Mouse (Mus musculus) stomach, postnatal 0 days (tissue): Measurements from ENCODE around the gene Nek10. TPM values are rescaled to one million over a fixed set of nuclear protein-coding genes. Genes with fewer than 3 reads are reported as not detected.

Source experiments
- ATAC-seq: fragments of 200-750 bp; cut with Nextera tagmentation; 2 replicates; pipeline ENCODE4 v1.8.0; 2017; ENCODE audit not compliant: low FRiP score, low TSS enrichment
- DNase-seq: peaks from one replicate; pipeline ENCODE4 v3.0.0-alpha.2; 2016; ENCODE audit warnings: low spot score
- H3K27ac ChIP-seq: fragments of 300-500 bp; sonication (generic); replicated peaks from 2 replicates; pipeline ENCODE4 v1.5.1; 2014; ENCODE audit warnings: mild to moderate bottlenecking, control low read depth
- H3K27me3 ChIP-seq: fragments of 300-500 bp; sonication (generic); 2 replicates; pipeline ENCODE4 v1.6.1; 2014; ENCODE audit warnings: low read length; ENCODE audit not compliant: control insufficient read depth, insufficient read depth
- H3K36me3 ChIP-seq: fragments of 300-500 bp; sonication (generic); 2 replicates; pipeline ENCODE4 v1.6.1; 2014; ENCODE audit warnings: low read length, mixed read lengths; ENCODE audit not compliant: control insufficient read depth, insufficient read depth
- H3K4me1 ChIP-seq: fragments of 300-500 bp; sonication (generic); replicated peaks from 2 replicates; pipeline ENCODE4 v1.6.1; 2014; ENCODE audit warnings: antibody characterized with exemption; ENCODE audit not compliant: control insufficient read depth, insufficient read depth
- H3K4me2 ChIP-seq: fragments of 300-500 bp; sonication (generic); replicated peaks from 2 replicates; pipeline ENCODE4 v1.6.1; 2014; ENCODE audit warnings: low read depth, mild to moderate bottlenecking, control low read depth, moderate library complexity
- H3K4me3 ChIP-seq: fragments of 300-500 bp; sonication (generic); 2 replicates; pipeline ENCODE4 v1.5.1; 2014; ENCODE audit warnings: low read depth, low read length, control low read depth
- H3K9ac ChIP-seq: fragments of 300-500 bp; sonication (generic); 2 replicates; pipeline ENCODE4 v1.6.1; 2014; ENCODE audit warnings: mild to moderate bottlenecking, low read length, control low read depth, mixed read lengths
- H3K9me3 ChIP-seq: fragments of 300-500 bp; sonication (generic); 2 replicates; pipeline ENCODE4 v1.6.1; 2016; ENCODE audit warnings: low read length; ENCODE audit not compliant: control insufficient read depth
- CTCF ChIP-seq: IDR thresholded peaks from 2 replicates; pipeline ENCODE4 v1.5.1; 2016; ENCODE audit warnings: antibody characterized with exemption, low read depth, mild to moderate bottlenecking, moderate library complexity
- EP300 ChIP-seq: optimal IDR thresholded peaks from 2 replicates; pipeline ENCODE3; 2016; ENCODE audit warnings: antibody characterized with exemption
- WGBS: fragments of 180-500 bp; shearing (Covaris S2); extraction: QIAGEN DNeasy Blood & Tissue Kit; methylation state at CpG from one replicate; pipeline ENCODE4 v1.1.7; 2014; 5-methylcytosine and 5-hydroxymethylcytosine counted together
- polyA plus RNA-seq: library from polyadenylated mRNA; unstranded; fragments of >200 nt; fragmentation: Nextera tagmentation; extraction: Ambion mirVana; gene quantifications from 2 replicates; pipeline ENCODE4 v1.2.1, GENCODE M21; 2015

Nek10 gene
- polyA plus RNA-seq, 1 experiment from 2014 or later, result 0.02 TPM

- 20% methylated on average over 9 of the region's 9 CpGs for WGBS
- H3K4me2 ChIP-seq, result peak overlapping the region; percentile 42
- H3K4me1 ChIP-seq, result no peaks in the 10 kb centered on the region
- H3K4me3 ChIP-seq, result no peak overlapping the region
- no peak overlapping the region for H3K27ac ChIP-seq
- no peak overlapping the region for H3K9ac ChIP-seq
- ATAC-seq (peak; percentile 71; the same call in 1 of the 2 replicates), DNase-seq (peak; percentile 54)
- H3K27me3 ChIP-seq, result no peaks in the 10 kb centered on the region
- no peak for TF ChIP-seq EP300
- peak; percentile 89 for TF ChIP-seq CTCF
- no peaks in the 10 kb centered on the region for H3K9me3 ChIP-seq
- H3K36me3 ChIP-seq, result no peaks in the 10 kb centered on the region
Measured at GRCm38 (mm10) chr14:14904750-14905529, 101.7 kb downstream of the Nek10 start.

DNA sequence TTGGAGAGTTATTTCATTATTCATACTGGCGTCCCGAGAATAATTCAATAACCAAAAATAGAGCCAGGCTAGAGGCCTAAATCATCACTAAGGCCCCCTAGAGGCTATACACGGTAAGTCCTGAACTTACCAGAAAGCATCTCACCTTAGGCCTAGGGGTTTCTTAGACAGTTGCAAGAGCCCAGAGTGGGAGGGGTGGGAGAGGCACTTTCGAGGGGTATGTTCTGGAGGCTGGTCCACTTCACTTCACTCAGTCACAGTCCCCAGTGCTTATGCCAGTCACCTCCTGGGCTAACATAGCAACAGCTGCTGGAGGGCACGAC lies 102.3 kb downstream of the Nek10 start:
- Histone ChIP-seq H3K36me3 (no peaks in the 10 kb centered on the region), H3K4me1 (no peaks in the 10 kb centered on the region), H3K4me2 (no peak overlapping the region), H3K9ac (no peak overlapping the region), H3K9me3 (no peaks in the 10 kb centered on the region), H3K27me3 (no peaks in the 10 kb centered on the region), H3K27ac (no peak overlapping the region), H3K4me3 (no peak overlapping the region)
- TF ChIP-seq CTCF (no peak), EP300 (no peak)
- ATAC-seq, result no peak
- WGBS, result 72% methylated on average over 5 of the region's 5 CpGs
- DNase-seq, result no peak

DNA sequence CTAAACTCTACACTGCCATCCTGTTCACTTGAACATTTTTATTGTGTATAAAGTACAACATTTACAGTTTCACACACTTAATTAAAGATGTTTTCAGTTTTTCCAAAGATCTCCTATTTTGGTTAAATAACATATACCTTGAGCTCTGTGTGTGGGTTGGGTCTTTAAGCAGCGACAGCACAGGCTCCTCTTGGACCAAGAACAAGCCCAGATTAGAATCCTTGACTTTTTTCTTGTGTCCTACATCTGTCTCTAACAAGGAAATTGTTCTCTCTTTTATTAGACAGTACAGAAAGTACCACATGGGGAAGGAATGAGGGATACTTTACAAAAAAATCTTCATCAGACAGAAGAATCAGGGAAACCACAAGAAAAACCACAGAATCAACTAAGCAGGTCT lies 122.4 kb downstream of the Nek10 start:
- 59% methylated on average over 1 of the region's 1 CpGs for WGBS
- no peak for ATAC-seq
- no peak for DNase-seq

DNA sequence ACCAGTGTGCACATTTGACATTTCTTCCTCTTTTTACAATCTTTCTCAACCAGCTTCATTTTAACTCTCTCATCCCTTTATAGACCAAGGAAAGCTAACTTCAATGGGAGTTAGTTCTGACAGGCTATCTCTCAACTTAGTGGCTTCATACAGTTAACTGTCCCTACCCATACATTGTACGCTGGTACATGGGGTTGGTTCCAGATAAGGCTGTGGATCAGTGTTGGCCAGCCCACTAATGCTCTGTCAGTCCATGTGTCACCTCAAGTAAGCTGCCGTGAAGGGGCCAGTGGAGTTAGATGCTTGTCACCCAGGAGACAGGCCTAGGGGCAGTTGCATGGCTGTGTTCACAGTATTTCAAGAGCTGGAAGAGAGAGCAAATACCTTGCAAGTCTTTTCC lies 124.3 kb downstream of the Nek10 start:
- Histone ChIP-seq H3K4me2 (no peak overlapping the region), H3K4me1 (no peaks in the 10 kb centered on the region), H3K36me3 (no peaks in the 10 kb centered on the region), H3K27me3 (no peaks in the 10 kb centered on the region), H3K27ac (no peak overlapping the region), H3K9ac (no peak overlapping the region), H3K4me3 (no peak overlapping the region), H3K9me3 (no peaks in the 10 kb centered on the region)
- WGBS, result 81% methylated on average over 2 of the region's 2 CpGs
- ATAC-seq (no peak), DNase-seq (no peak)
- TF ChIP-seq CTCF, result no peak
- TF ChIP-seq EP300, result no peak

More for the DNA sequence above, 122.4 kb downstream of the Nek10 start:
- H3K9ac ChIP-seq, result no peak overlapping the region
- no peaks in the 10 kb centered on the region for H3K36me3 ChIP-seq
- no peak overlapping the region for H3K4me3 ChIP-seq
- H3K27ac ChIP-seq, result no peak overlapping the region
- no peaks in the 10 kb centered on the region for H3K4me1 ChIP-seq
- H3K9me3 ChIP-seq, result no peaks in the 10 kb centered on the region
- no peak for TF ChIP-seq EP300
- TF ChIP-seq CTCF, result no peak
- H3K27me3 ChIP-seq, result no peaks in the 10 kb centered on the region
- H3K4me2 ChIP-seq, result no peak overlapping the region

GRCm38 (mm10) chr14:14934977-14935376 lies 131.8 kb downstream of the Nek10 start:
- no peaks in the 10 kb centered on the region for H3K4me1 ChIP-seq
- no peak overlapping the region for H3K9ac ChIP-seq
- ATAC-seq, result no peak
- no peak overlapping the region for H3K4me3 ChIP-seq
- TF ChIP-seq EP300, result no peak
- TF ChIP-seq CTCF, result no peak
- WGBS, result 64% methylated on average over 2 of the region's 2 CpGs
- no peaks in the 10 kb centered on the region for H3K9me3 ChIP-seq
- H3K4me2 ChIP-seq, result no peak overlapping the region
- H3K36me3 ChIP-seq, result no peaks in the 10 kb centered on the region
- no peak overlapping the region for H3K27ac ChIP-seq
- no peaks in the 10 kb centered on the region for H3K27me3 ChIP-seq
- DNase-seq, result no peak

DNA sequence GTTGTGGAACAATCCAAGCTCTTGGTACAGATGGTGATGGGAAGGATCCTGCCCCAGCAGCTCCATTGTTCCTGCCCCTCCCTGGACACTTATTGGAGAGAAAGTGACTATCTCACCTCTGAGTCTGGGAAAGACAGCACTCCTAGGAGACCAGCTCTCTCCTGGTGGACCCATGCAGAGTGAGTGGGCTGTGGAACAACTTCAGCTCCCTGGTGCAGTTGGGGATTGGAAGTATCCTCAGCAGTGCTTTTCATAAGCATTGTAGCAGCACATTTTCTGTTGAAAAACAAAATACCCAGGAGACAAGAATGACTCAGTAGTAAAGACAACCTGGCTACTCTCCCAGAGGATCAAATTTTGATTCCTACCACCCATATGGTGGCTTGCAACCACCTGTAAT lies 142.7 kb downstream of the Nek10 start:
- ATAC-seq (no peak), DNase-seq (no peak)
- no peaks in the 10 kb centered on the region for H3K4me1 ChIP-seq
- no peak overlapping the region for H3K4me2 ChIP-seq
- H3K4me3 ChIP-seq, result no peak overlapping the region
- H3K27me3 ChIP-seq, result no peaks in the 10 kb centered on the region
- no peak overlapping the region for H3K27ac ChIP-seq
- H3K36me3 ChIP-seq, result no peaks in the 10 kb centered on the region
- TF ChIP-seq EP300 (no peak), CTCF (no peak)
- H3K9me3 ChIP-seq, result no peaks in the 10 kb centered on the region
- no peak overlapping the region for H3K9ac ChIP-seq
